Mouse (Mus musculus): Measurements from ENCODE around the gene Psenen. TPM values are rescaled to one million over a fixed set of nuclear protein-coding genes. Genes with fewer than 3 reads are reported as not detected.

Gene Psenen
- polyA plus RNA-seq, 1 experiment from 2014 or later = 190 TPM

DNA sequence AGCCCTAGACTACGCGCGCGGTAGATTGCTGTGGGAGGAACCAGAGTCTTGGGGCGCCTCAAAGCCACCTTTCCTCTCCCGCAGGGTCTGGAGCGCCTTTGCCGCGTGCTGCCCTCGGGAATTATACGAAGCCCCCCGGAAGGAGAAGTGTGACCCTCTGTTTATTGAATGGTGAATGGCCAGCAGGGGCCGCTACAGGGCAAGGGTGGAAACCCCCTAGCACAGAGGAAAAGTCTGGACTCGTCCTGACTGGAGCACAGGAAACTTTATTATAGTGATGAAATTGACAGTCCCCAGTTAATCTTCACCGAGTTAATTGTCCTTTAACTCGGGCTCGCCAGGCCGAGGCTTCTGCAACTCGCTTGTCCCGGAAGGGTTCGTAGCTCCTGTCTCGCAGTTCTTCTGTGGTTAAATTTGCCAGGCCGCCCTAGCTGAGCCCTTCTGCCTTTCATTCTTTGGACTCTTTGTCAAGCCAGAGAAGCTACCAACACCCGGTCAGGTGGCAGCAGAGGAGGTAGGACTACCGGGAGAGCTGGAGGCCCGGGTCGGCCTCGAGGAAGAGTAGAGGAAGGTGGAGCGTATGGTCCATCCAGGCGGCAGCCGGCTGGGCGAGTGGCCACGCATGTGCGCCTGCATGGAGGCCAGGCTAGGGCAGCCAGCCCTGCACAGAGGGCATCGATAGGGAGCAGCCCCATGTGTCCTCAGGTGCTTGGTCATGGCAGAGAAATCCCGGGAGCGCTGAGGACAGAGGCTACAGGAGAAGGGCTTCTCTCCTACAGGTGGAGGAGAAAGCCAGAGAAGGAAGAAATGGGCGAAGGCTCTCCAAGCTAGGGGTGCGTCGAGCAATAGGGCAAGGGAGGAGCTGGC, 26.2 kb upstream of the Psenen start:
- Histone ChIP-seq H3K27ac (peak overlapping the region; percentile 93), H3K4me3 (replicated peaks; ENCODE audit: low read depth, low read length) (peak overlapping the region; percentile 99), H3K36me3 (ENCODE audit: insufficient read depth, low read length) (peaks cover 18% of the 10 kb centered on the region), H3K9ac (ENCODE audit: low read depth, low read length) (peak overlapping the region; percentile 98), H3K4me1 (replicated peaks; ENCODE audit: insufficient read depth, low read length) (peaks cover 12% of the 10 kb centered on the region), H3K27me3 (ENCODE audit: insufficient read depth, low read length) (no peaks in the 10 kb centered on the region), H3K9me3 (replicated peaks; ENCODE audit: low read length) (no peaks in the 10 kb centered on the region), H3K4me2 (ENCODE audit: low read length) (peak overlapping the region; percentile 91)
- DNase-seq (ENCODE audit: low spot score) = peak; percentile 95
- TF ChIP-seq CTCF (IDR thresholded peaks at IDR 0.05; ENCODE audit: low read depth) = peak; percentile 94
- WGBS = 21% methylated on average over 40 of the region's 40 CpGs
- ATAC-seq (replicated peaks; ENCODE audit: low FRiP score, low read depth) = peak; percentile 65

DNA sequence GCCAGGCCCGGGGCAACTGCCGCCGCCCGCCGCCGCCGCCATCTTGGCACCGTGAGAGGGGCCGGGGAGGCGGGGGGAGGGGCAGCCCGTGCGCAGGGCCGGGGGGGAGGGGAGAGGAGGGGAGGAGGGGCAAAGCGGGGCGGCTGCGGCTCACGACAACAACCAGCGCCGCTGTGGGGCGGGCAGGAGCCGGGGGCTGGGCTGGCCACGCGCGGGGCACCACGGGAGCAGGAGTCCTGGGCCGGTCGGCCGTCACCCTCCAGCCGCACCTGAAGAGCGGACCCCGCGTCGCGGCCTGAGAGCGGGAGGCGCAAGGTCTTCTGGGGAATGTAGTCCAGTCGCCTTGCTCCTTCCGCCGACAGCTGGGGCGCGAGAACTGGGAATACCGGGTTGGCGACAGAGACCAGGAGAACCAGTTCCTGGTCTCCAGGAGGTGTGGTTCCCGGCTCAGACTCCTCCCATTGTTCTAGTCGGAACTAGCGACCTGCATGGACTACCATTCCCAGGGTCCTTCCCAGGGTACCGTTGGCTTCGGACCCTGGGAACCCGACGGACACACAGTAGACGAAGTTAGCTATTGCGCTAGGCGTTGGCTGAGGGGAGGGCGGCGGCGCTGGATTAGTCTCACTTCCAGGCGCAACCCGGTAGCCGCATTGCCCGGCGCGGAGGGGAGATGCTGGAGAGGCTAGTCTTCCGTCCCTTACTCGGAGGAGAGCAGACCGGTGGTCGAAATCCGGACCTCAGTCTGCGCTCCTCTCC, 25.4 kb upstream of the Psenen start, which contains the start of gene Kmt2b:
Gene Kmt2b, minus strand, starts transcription at position 51 of the 759 bp plus-strand sequence.
- TF ChIP-seq CTCF (IDR thresholded peaks at IDR 0.05; ENCODE audit: low read depth) = no peak; the same call in 1 of the 2 replicates
- peak within 1 kb of the TSS; percentile 99 for H3K4me3 ChIP-seq (replicated peaks; ENCODE audit: low read depth, low read length)
- 1% methylated on average over 45 of the region's 68 CpGs for WGBS
- H3K4me2 ChIP-seq (ENCODE audit: low read length) = peak within 1 kb of the TSS; percentile 91
- H3K9me3 ChIP-seq (replicated peaks; ENCODE audit: low read length) = no peaks in the 10 kb centered on the region
- peaks cover 12% of the 10 kb centered on the region for H3K4me1 ChIP-seq (replicated peaks; ENCODE audit: insufficient read depth, low read length)
- peak within 1 kb of the TSS; percentile 93 for H3K27ac ChIP-seq
- H3K9ac ChIP-seq (ENCODE audit: low read depth, low read length) = peak within 1 kb of the TSS; percentile 98
- peaks cover 26% of the 10 kb centered on the region for H3K36me3 ChIP-seq (ENCODE audit: insufficient read depth, low read length)
- peak; percentile 99 for DNase-seq (ENCODE audit: low spot score)
- H3K27me3 ChIP-seq (ENCODE audit: insufficient read depth, low read length) = no peaks in the 10 kb centered on the region
- ATAC-seq (replicated peaks; ENCODE audit: low FRiP score, low read depth) = peak; percentile 95

DNA sequence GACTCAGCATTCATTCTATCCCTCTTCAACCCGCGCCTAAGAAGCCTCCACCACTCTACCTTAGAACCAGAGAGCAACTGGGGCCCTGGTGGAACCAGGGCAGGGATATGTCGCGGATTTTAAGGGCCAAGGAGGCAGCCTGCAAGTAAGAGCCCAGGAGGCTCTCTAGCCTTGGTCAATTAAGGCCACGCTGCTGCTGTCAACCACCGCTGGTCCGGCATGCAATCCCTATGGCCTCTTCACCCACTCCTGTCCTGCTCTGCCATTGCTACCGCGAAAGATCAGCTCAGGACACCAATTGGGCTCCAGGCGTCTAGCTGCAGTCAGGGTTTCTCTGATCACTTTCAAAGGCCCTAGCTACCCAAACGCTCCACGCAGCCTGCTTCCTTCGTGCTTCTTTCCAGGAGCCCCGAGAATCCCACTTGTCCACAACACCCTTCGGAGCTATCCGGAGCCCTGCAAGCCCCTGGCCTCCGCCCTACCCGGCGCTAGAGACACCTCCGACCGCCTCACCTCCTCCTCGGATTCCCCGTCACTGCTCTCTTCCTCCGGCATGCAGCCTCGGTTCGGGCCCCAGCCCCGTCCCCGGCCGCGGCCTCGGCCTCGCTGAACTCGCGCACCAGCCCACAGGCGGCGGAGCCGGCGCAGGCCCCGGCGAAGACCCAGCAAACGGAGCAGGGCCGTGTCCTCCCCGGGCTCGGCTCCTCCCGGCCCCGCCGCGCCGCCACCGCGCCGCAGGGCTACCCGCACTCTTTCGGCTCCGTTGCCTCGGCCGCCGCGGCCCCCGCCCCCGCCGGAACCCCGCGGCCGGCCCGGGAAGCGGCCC, 24.6 kb upstream of the Psenen start:
- peak overlapping the region; percentile 91 for H3K4me2 ChIP-seq (ENCODE audit: low read length)
- H3K4me3 ChIP-seq (replicated peaks; ENCODE audit: low read depth, low read length) = peak overlapping the region; percentile 99
- WGBS = under 1% methylated on average over 66 of the region's 67 CpGs
- TF ChIP-seq CTCF (IDR thresholded peaks at IDR 0.05; ENCODE audit: low read depth) = no peak
- peaks cover 33% of the 10 kb centered on the region for H3K36me3 ChIP-seq (ENCODE audit: insufficient read depth, low read length)
- H3K9me3 ChIP-seq (replicated peaks; ENCODE audit: low read length) = no peaks in the 10 kb centered on the region
- H3K27ac ChIP-seq = peak overlapping the region; percentile 93
- H3K4me1 ChIP-seq (replicated peaks; ENCODE audit: insufficient read depth, low read length) = peaks cover 12% of the 10 kb centered on the region
- ATAC-seq (replicated peaks; ENCODE audit: low FRiP score, low read depth) = peak; percentile 9
- peak overlapping the region; percentile 98 for H3K9ac ChIP-seq (ENCODE audit: low read depth, low read length)
- no peaks in the 10 kb centered on the region for H3K27me3 ChIP-seq (ENCODE audit: insufficient read depth, low read length)
- DNase-seq (ENCODE audit: low spot score) = peak; percentile 57

DNA sequence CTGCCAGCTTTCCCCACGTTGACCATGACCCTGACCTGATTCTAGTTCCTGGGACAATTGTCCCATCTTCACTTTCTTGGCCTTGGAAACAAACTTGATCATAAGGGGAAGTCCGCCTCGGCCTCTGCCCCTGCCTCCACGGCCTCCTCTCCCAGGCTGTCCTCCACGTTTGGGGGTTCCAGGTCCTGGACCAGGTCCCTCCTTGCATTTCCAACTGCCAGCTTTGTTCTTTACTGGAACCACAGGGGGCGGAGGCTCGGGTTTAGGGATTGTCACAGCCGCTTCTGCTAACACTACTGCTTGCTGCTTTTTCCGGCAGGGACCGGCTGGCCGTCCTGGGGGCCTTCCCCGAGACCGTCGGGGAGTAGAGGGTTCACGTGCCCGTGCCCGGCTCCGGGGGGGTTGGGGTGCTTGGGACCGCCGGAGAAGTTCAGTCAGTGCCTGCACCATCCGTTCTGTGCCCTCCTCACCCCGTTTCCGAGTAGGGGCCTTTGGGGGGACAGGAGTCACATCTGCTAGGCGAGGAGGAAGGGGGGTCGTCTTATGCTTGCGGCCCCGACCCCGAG, 23.1 kb upstream of the Psenen start:
- Histone ChIP-seq H3K9me3 (replicated peaks; ENCODE audit: low read length) (no peaks in the 10 kb centered on the region), H3K4me2 (ENCODE audit: low read length) (peak overlapping the region; percentile 91; the same call in 1 of the 2 replicates)

DNA sequence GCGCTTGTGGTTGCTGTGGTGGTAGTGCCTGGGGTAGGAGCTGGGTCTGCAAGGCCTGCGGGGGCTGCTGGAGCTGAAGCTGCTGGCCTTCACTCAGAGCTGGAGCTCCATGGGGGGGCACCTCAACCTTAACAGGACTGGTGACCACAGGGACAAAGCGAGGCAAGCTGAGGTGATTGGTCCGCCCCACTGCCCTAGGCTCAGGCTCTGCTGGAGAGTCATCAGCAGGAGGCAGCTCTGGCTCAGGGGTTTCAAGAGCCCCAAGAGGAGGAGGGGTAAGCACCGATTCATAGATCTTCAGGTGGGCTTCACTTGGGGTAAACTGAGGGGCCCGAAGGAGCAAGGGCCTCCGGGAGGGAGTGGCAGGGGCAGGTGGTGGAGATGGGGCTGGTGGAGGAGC, 21.7 kb upstream of the Psenen start:
- DNase-seq (ENCODE audit: low spot score) = no peak
- Histone ChIP-seq H3K36me3 (ENCODE audit: insufficient read depth, low read length) (peaks cover 57% of the 10 kb centered on the region), H3K4me1 (replicated peaks; ENCODE audit: insufficient read depth, low read length) (peaks cover 12% of the 10 kb centered on the region), H3K27me3 (ENCODE audit: insufficient read depth, low read length) (no peaks in the 10 kb centered on the region), H3K9ac (ENCODE audit: low read depth, low read length) (no peak overlapping the region), H3K27ac (no peak overlapping the region), H3K4me3 (replicated peaks; ENCODE audit: low read depth, low read length) (no peak overlapping the region), H3K4me2 (ENCODE audit: low read length) (no peak overlapping the region), H3K9me3 (replicated peaks; ENCODE audit: low read length) (no peaks in the 10 kb centered on the region)
- no peak for ATAC-seq (replicated peaks; ENCODE audit: low FRiP score, low read depth)
- no peak for TF ChIP-seq CTCF (IDR thresholded peaks at IDR 0.05; ENCODE audit: low read depth)
- 94% methylated on average over 7 of the region's 7 CpGs for WGBS

More for the DNA sequence above, 23.1 kb upstream of the Psenen start:
- H3K4me1 ChIP-seq (replicated peaks; ENCODE audit: insufficient read depth, low read length) = peaks cover 12% of the 10 kb centered on the region
- no peaks in the 10 kb centered on the region for H3K27me3 ChIP-seq (ENCODE audit: insufficient read depth, low read length)
- DNase-seq (ENCODE audit: low spot score) = no peak
- peaks cover 48% of the 10 kb centered on the region for H3K36me3 ChIP-seq (ENCODE audit: insufficient read depth, low read length)
- no peak for ATAC-seq (replicated peaks; ENCODE audit: low FRiP score, low read depth)
- no peak overlapping the region for H3K9ac ChIP-seq (ENCODE audit: low read depth, low read length)
- TF ChIP-seq CTCF (IDR thresholded peaks at IDR 0.05; ENCODE audit: low read depth) = no peak
- no peak overlapping the region for H3K4me3 ChIP-seq (replicated peaks; ENCODE audit: low read depth, low read length)
- 86% methylated on average over 28 of the region's 28 CpGs for WGBS
- no peak overlapping the region for H3K27ac ChIP-seq

Measured in kidney, postnatal 0 days (tissue).